Mouse (Mus musculus) left cerebral cortex, adult 9 months (tissue): ENCODE measurements around the gene Tox2.

Experiments used
- DNase-seq, 2 experiments: peaks; one replicate each; pipeline ENCODE4 v3.0.0; 2022; ENCODE audit warnings: low spot score in 2 of 2

Gene Tox2

GRCm38 (mm10) chr2:163362940-163363921 is 160.3 kb downstream of the Tox2 start:
- DNase-seq, result no peak

- no peak for DNase-seq
These were observed 162.0 kb downstream of the Tox2 start for GRCm38 (mm10) chr2:163364785-163365541.

GRCm38 (mm10) chr2:163370175-163370574 is 167.2 kb downstream of the Tox2 start:
- no peak for DNase-seq

DNA sequence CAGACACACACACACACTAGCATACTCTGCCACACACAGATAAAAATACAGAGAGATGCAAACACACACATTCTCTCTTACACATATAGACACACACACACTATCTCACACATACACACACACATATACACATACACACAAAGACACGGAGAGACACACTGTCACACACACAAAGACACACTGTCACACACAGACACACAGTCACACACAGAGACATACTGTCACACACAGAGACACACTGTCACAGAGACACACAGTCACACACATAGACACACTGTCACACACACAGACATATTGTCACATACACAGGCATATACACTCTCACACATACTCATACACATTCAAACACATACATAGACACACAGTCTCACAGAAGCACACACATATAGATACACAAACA is 169.7 kb downstream of the Tox2 start:
- DNase-seq, result no peak
